Mouse (Mus musculus): ENCODE results near the gene Pecam1. TPM values are rescaled to one million over a fixed set of nuclear protein-coding genes. Genes with fewer than 3 reads are reported as not detected.
A peak's percentile ranks its signal among the peaks of the same experiment; 100 is the strongest.
"Not testable (repeated sequence)": the region's sequence is repeated elsewhere in the genome, so short reads cannot be mapped to it uniquely, and the experiment has no call there.

Gene Pecam1
- total RNA-seq, 2 experiments from 2014 or later: 120 to 139 TPM

- DNase-seq: not testable (repeated sequence)
- intact Hi-C loops (cut with DNase I): loop anchor here (1.0 to 10.0 kb wide), 2 partner anchors 61 to 326 kb away; no protein-coding TSS in a partner anchor
Measured at GRCm38 (mm10) chr11:106740724-106741123, 9.7 kb downstream of the Pecam1 start.

GRCm38 (mm10) chr11:106739116-106739515 is 11.3 kb downstream of the Pecam1 start:
- intact Hi-C loops (cut with DNase I): loop anchor here (5.0 kb wide), 1 partner anchor 37 kb away; no protein-coding TSS in a partner anchor

DNA sequence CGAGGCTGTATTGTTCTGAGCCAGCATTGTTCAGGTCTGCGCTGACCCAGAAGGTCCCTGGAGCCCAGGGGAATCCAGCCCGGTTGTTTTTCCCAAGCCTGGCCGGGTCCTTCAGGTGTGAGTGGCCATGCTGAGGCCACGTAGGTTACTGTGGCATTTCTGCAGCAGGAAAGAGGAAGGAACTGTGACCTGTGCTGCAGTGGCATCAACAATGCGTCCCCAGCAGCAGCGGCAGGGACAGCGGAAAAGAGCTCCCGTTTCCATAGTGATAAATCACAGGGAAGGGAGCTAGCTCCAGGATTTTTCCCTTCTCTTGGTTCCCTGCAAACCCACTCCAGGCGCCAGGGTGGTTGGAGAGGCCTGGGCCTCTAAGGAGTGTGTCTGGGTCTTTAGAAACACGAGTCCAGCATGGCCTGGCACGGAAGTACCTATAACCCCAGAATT is 13.2 kb downstream of the Pecam1 start:
- intact Hi-C loops (cut with DNase I): loop anchor here (2.0 to 5.0 kb wide), 2 partner anchors 22 to 35 kb away; no protein-coding TSS in a partner anchor

More at GRCm38 (mm10) chr11:106739116-106739515, 11.3 kb downstream of the Pecam1 start:
- no peak for DNase-seq

DNA sequence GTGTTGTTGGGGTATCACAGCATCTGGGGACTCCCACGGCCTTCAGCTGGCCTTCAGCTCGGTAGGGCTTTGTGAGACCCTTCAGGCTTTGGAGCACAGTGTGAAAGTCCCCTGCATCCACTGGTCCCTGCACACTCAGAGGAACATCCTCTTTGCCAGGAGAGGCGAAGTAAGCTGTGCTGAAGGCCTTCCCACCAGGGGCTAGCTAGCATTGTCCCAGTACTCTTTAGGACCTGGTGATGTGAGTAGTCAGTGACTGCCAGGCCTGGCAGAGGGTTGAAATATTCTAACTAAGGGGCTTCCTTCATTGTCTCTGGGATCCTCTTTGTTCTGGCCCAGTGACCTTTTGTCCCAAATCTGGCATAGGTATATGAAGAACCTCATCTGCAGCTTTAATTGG is 13.8 kb downstream of the Pecam1 start:
- intact Hi-C loops (cut with DNase I): loop anchor here (2.0 to 5.0 kb wide), 2 partner anchors 22 to 34 kb away; no protein-coding TSS in a partner anchor
- DNase-seq: no peak

More for the DNA sequence above, 13.2 kb downstream of the Pecam1 start:
- peak; percentile 47 to 54 for DNase-seq

GRCm38 (mm10) chr11:106730714-106731113 is 19.7 kb downstream of the Pecam1 start:
- intact Hi-C loops (cut with DNase I): no loop called here
- no peak for DNase-seq

DNA sequence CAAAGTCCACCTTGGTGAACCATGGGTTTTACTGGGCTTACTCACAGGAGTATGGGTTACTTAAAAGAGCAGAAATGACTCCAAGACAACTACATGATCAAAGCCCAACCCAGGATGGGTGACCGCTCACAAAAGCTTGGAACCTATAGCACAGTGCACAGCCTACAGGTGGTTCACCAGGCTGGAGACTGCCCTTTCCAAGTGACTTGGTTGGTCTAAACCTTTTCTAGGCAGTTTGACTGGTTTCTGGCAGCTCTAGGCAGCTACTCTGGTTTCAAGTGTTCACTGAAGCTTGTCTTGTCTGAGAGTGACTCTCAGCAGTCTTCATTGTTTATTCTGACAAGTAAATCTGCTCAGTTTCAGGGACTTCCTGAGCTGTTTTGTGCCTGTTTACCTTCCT is 20.8 kb downstream of the Pecam1 start:
- DNase-seq: no peak
- intact Hi-C loops (cut with DNase I): loop anchor here (2.0 kb wide), 1 partner anchor 19 kb away; no protein-coding TSS in a partner anchor

DNA sequence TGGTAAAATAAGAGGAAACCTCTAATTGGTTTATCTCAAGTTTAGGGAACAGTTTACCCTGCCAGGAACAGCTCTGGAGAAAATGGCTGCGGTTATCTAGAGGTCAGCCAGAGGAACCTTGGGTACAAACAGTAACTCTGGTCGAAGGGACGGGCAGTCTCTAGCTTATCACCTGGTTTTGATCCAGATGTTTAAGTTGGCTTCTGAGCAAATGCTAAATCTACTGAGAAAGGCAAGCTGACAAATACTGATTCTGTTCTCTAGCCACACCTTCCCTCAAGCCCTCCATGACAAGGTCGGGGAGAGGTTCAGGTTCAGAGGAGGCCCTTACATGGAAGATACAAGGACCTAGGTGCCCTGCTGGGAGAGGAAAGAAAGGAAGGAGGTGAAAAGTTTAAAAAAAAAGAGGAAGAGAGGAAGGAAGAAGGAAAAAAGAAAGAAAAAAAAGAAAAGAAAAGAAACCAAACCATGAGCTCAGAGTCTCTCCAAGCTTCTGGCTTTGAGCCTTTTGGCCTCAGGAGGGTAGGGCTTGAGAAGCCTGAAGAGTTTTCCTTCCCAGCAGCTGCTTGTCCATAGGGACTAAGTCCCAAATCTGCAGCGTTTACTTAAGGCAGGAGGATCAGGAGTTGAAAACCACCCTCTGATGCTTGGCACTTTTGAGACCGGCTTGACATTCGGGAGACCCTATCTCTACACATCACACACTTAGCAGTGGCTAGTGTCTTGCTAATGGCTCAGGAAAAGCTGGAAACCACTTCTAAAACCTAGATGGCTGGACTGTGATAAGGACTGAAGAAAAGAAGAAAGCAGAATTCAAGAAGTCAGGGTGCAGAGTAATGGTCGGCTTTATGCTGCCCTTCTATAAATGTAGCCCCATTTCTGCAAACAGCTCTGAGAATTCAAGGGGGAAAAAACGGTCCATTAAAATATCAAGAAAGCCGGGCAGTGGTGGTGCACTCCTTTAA is 21.7 kb downstream of the Pecam1 start:
- intact Hi-C loops (cut with DNase I): loop anchor here (2.0 kb wide), 1 partner anchor 18 kb away; no protein-coding TSS in a partner anchor
- no peak for DNase-seq

DNA sequence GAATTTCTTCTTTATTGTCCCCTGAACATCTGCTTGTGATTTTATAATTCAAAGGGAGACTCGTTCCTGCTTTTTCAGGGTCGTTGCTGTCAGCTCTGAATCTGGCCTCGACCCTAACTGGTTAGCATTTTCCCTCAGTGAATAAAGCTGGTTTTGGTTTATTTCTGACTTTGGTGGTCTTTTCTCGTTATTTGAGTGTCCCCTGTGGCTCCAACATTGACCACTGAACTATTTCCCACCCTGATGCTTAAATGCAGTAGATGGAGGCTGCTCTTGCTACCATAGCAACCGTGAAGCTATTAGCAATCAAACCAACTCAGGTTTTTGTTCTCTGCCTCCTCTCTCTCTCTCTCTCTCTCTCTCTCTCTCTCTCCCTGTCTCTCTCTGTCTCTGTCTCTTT is 22.5 kb downstream of the Pecam1 start:
- intact Hi-C loops (cut with DNase I): loop anchor here (2.0 kb wide), 1 partner anchor 17 kb away; no protein-coding TSS in a partner anchor
- no peak for DNase-seq

DNA sequence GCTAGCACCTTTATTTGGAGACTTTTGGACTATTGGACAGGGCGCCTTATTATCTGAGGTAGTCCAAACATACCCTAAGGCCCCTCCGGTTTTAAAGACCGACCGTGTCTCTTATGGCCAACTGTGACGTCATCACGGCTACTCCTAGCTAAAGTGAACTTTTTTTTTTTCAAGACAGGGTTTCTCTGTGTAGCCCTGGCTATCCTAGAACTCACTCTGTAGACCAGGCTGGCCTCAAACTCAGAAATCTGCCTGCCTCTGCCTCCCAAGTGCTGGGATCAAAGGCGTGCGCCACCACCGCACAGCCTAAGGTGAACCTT is 25.6 kb downstream of the Pecam1 start:
- DNase-seq; intact Hi-C loops (cut with DNase I): not testable (repeated sequence)

DNA sequence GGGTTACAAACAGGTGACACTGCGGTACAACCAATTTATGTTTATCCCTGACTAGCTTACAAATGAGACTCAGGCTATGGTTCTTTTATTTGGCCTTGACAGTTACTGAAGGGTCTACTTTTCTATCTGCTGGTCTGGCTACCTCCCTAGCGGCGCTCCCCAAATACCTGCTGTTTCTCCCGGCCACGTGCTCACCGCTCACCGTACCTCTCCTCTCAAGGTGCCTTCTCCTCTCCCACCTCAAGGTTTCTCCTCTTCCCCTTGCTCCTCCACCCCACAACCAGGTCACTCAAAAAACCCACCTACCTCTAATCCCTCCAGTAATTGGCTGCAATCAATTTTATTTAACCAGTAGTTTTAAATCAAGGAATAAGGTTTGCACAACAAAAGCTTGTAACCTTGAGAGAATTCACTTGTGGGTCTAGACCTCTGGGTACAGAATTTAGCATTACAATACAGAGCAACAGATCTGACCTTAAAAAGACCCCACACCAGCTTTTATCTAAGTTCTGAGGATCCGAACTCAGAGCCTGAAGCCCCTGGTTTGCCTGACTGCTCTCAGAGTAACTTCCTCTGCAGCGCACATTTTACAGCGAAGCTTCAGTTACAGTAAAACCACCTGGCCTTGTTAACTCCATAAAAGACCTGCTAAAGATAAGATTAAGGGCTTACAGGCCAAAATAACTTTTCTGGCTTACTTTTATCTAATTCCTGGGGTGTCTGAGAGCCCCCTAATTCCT is 26.1 kb downstream of the Pecam1 start:
- DNase-seq: no peak
- intact Hi-C loops (cut with DNase I): no loop called here

DNA sequence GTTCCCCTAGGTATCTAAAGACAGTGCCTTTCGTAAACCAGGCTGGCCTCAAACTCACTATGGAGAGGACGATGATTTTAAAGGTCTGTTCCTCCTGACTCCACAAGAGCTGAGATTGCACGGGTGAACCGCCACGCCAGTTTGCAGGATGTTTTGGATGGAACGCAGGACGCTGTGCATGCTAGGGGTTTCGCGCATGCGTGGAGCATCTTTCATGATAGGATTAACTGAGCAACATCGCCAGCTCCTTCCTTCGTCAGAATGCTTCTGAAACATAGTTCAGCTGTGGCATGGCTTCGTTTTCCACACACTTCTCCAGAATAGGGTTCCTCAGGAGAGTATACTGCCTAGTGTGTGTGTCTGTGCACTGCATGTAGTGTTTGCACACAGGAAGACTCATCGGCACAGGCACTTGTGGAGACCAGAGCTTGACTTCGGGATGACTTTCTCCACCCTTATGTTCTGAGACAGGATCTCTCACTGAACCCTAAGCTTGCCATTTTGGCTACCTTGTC is 26.8 kb downstream of the Pecam1 start:
- no peak for DNase-seq
- intact Hi-C loops (cut with DNase I): no loop called here

DNA sequence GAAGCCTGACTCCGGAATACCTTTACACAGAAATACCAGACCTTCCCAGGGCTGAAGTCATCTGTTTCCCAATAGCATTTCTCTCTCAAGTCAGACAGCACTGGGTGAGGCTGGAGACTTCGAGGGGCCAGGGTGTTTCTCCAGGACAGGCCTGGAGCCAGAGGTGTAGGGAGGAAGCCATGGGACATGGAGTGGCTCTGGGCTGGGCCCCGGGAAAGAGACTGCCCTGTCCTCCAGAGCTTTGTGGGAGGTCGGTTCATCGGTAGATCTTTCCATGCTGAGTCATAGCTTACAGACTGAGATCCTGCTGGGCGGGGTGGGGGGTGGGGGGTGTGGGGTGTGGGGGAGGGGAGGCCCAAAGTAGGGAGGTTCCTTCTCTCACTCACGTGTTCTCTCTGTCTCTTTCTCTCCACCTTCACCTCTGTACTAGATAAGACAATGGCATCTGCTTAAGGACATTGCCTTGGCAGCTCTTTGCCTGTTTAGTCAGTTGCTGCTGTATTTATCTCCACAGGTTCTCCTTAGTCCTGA is 27.5 kb downstream of the Pecam1 start:
- peak; percentile 56 to 64 for DNase-seq
- intact Hi-C loops (cut with DNase I): no loop called here

DNA sequence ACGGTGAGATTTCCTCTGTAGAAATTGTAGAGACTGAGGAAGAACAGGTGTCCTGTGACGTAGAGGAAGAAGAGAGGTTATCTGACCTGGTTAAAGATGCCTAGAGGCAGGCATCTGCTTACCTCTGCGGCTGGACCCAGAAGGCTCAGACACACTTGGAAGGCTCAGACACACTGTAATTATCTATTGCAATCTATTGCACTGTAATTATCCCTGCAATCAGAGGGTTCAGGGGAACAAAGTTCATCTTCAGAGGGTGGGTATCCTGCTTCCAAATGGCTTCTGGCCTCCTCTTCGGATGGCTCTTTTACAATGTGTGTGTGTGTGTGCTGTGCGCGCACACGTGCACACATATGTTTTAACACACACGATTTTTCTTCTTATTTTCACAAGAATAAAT is 30.0 kb downstream of the Pecam1 start:
- intact Hi-C loops (cut with DNase I): no loop called here
- no peak for DNase-seq

- intact Hi-C loops (cut with DNase I): no loop called here
- DNase-seq: no peak
Measured at GRCm38 (mm10) chr11:106716568-106716967, 33.9 kb downstream of the Pecam1 start.

DNA sequence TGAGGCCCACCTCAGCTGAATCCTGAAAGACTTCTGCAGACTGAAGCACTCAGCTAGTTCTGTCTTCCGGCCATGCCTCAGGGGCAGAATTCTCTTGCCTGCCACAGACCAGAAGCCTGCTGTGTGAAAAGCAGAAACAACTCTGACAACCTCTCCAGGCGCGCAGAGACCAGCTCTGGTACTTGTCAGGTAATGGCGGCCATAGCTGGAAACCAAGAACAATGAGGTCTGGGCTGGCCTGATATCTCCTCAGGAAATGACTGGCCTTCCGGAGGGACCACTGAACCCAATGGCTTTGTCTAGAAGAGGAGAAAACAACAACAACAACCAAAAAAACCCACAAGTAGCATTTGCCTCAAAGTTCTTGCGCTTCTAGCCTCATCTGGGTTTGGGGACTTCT is 35.4 kb downstream of the Pecam1 start:
- peak; percentile 51 to 65 for DNase-seq
- intact Hi-C loops (cut with DNase I): loop anchor here (2.0 kb wide), 1 partner anchor 22 kb away; no protein-coding TSS in a partner anchor

DNA sequence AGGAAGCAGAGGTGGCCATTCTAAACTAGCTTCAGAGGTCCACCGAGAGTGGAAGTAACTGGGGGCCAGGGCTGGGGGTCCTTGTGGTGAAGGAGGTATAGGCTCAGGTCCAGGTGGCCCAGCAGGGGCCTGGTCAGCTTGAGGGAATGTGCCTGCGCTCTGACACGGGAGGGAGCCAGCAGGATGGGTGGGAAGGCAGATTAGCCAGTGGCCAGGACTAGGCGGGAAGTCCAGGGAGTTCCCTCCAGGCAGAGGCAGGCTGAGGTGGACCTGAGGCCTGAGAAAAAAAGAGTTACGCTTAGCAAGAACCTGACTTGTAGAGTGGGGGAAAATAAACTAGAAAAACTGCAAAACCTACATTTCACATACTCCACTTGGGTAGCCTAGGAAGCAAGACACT is 39.6 kb downstream of the Pecam1 start:
- intact Hi-C loops (cut with DNase I): loop anchor here (2.0 kb wide), 1 partner anchor 18 kb away; no protein-coding TSS in a partner anchor
- DNase-seq: peak in 1 of 2 experiments; percentile 45

- intact Hi-C loops (cut with DNase I): loop anchor here (1.0 to 2.0 kb wide), 2 partner anchors 31 to 49 kb away; no protein-coding TSS in a partner anchor
Measured at GRCm38 (mm10) chr11:106709227-106709985, 41.0 kb downstream of the Pecam1 start.

DNA sequence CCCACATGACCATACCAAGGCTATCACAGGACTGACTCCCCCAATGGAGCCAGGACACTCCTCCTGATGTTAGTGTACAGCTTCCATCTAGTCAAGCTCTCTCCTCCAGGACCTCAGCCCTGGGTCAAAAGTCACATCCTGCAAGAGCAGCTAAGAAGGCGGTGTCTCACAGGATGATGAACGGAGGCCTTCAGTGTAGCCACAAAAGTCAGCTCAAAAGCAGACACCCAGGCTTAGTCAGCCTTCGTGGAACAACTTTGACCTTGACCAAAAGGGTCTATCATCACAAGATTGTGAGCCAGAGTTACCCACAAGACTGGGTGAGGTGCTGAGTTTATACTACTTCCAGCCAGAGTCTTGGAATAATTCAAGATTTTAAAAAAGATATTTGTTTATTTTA is 42.6 kb downstream of the Pecam1 start:
- intact Hi-C loops (cut with DNase I): loop anchor here (2.0 kb wide), 1 partner anchor 29 kb away; no protein-coding TSS in a partner anchor
- no peak for DNase-seq

More at GRCm38 (mm10) chr11:106709227-106709985, 41.0 kb downstream of the Pecam1 start:
- DNase-seq: no peak

GRCm38 (mm10) chr11:106707085-106707484 is 43.3 kb downstream of the Pecam1 start:
- intact Hi-C loops (cut with DNase I): no loop called here
- DNase-seq: no peak
